Comparison of ENCODE assay signal across 27 mouse cellular contexts in genomic region chr12:70789341-70789740, GRCm38 (mm10).
"Had no signal": no experiment of that assay in that cellular context is flagged by ENCODE, and none has a peak within 500 bp of the region (broad histone marks: within the 10 kb centered on the region; RNA-seq: fewer than 3 reads in every experiment).

No protein-coding gene starts in this region.

- H3K4me1 ChIP-seq: forebrain, embryonic 12.5 days had no signal

- H3K27me3 ChIP-seq: embryonic facial prominence, embryonic 12.5 days; embryonic facial prominence, embryonic 13.5 days; embryonic facial prominence, embryonic 15.5 days; forebrain, embryonic 13.5 days; forebrain, embryonic 15.5 days had no signal

- H3K4me2 ChIP-seq: embryonic facial prominence, embryonic 12.5 days; embryonic facial prominence, embryonic 13.5 days; embryonic facial prominence, embryonic 15.5 days; forebrain, embryonic 12.5 days; forebrain, embryonic 13.5 days; forebrain, embryonic 15.5 days had no signal

- H3K27ac ChIP-seq: embryonic facial prominence, embryonic 10.5 days; embryonic facial prominence, embryonic 12.5 days; embryonic facial prominence, embryonic 13.5 days; embryonic facial prominence, embryonic 15.5 days; forebrain, embryonic 10.5 days; forebrain, embryonic 12.5 days; forebrain, embryonic 13.5 days; forebrain, embryonic 15.5 days; gastrocnemius, adult 2 months had no signal

- H3K9ac ChIP-seq: embryonic facial prominence, embryonic 12.5 days; embryonic facial prominence, embryonic 13.5 days; embryonic facial prominence, embryonic 15.5 days; forebrain, embryonic 12.5 days; forebrain, embryonic 13.5 days; forebrain, embryonic 15.5 days; forebrain, postnatal 0 days had no signal

- H3K9me3 ChIP-seq: embryonic facial prominence, embryonic 10.5 days; embryonic facial prominence, embryonic 12.5 days; embryonic facial prominence, embryonic 13.5 days; embryonic facial prominence, embryonic 15.5 days; forebrain, embryonic 10.5 days; forebrain, embryonic 12.5 days; forebrain, embryonic 13.5 days; forebrain, embryonic 15.5 days had no signal

- ATAC-seq: forebrain, embryonic 13.5 days; forebrain, embryonic 14.5 days; forebrain, embryonic 15.5 days; forebrain, embryonic 16.5 days; forebrain, postnatal 0 days had no signal

- DNase-seq: cerebellum, adult 18-20 months; cerebellum, adult 2 months; cerebellum, adult 8-10 months; cerebellum, adult 9-10 months; cerebellum, adult 9-11 months; cerebellum, postnatal 10 days; cerebellum, postnatal 14 days; cerebellum, postnatal 25 days; cerebellum, postnatal 36 days; embryo, embryonic 11 days; forebrain, postnatal 0 days; gastrocnemius, adult 2 months; gastrocnemius, postnatal 10 days; gastrocnemius, postnatal 14 days; gastrocnemius, postnatal 25 days; gastrocnemius, postnatal 36 days had no signal

- H3K36me3 ChIP-seq: embryonic facial prominence, embryonic 10.5 days; embryonic facial prominence, embryonic 12.5 days; embryonic facial prominence, embryonic 13.5 days; embryonic facial prominence, embryonic 15.5 days; forebrain, embryonic 10.5 days; forebrain, embryonic 12.5 days; forebrain, embryonic 15.5 days had no signal

- H3K4me3 ChIP-seq: embryonic facial prominence, embryonic 10.5 days; embryonic facial prominence, embryonic 12.5 days; embryonic facial prominence, embryonic 13.5 days; embryonic facial prominence, embryonic 15.5 days; erythroblast, embryonic 14.5 days; forebrain, embryonic 10.5 days; forebrain, embryonic 12.5 days; forebrain, embryonic 13.5 days; forebrain, embryonic 15.5 days; gastrocnemius, adult 2 months had no signal
